Mouse (Mus musculus) neural tube, embryonic 15.5 days (tissue): ENCODE measurements around the gene Arl6ip1. TPM values are rescaled to one million over a fixed set of nuclear protein-coding genes. Genes with fewer than 3 reads are reported as not detected.
"Not testable (repeated sequence)": the region's sequence is repeated elsewhere in the genome, so short reads cannot be mapped to it uniquely, and the experiment has no call there.

Experiments used
- ATAC-seq: fragments of 200-750 bp; cut with Nextera tagmentation; 2 replicates; pipeline ENCODE4 v1.8.0; 2017; ENCODE audit warnings: mild to moderate bottlenecking, moderate TSS enrichment, moderate library complexity; ENCODE audit not compliant: low FRiP score
- H3K27ac ChIP-seq: fragments of 300-500 bp; sonication (generic); replicated peaks from 2 replicates; pipeline ENCODE4 v1.5.1; 2015; ENCODE audit warnings: mild to moderate bottlenecking, inconsistent platforms
- H3K27me3 ChIP-seq: fragments of 300-500 bp; sonication (generic); replicated peaks from 2 replicates; pipeline ENCODE4 v1.6.1; 2015; ENCODE audit warnings: inconsistent platforms
- H3K36me3 ChIP-seq: fragments of 300-500 bp; sonication (generic); 2 replicates; pipeline ENCODE4 v1.6.1; 2015; ENCODE audit warnings: inconsistent platforms
- H3K4me1 ChIP-seq: fragments of 300-500 bp; sonication (generic); 2 replicates; pipeline ENCODE4 v1.6.1; 2015; ENCODE audit warnings: inconsistent platforms
- H3K4me2 ChIP-seq: fragments of 300-500 bp; sonication (generic); 2 replicates; pipeline ENCODE4 v1.6.1; 2015; ENCODE audit warnings: inconsistent platforms, mild to moderate bottlenecking, moderate library complexity
- H3K4me3 ChIP-seq: fragments of 300-500 bp; sonication (generic); replicated peaks from 2 replicates; pipeline ENCODE4 v1.5.1; 2015; ENCODE audit warnings: mild to moderate bottlenecking, inconsistent platforms
- H3K9ac ChIP-seq: fragments of 300-500 bp; sonication (generic); replicated peaks from 2 replicates; pipeline ENCODE4 v1.6.1; 2015; ENCODE audit warnings: mild to moderate bottlenecking, inconsistent platforms
- H3K9me3 ChIP-seq: fragments of 300-500 bp; sonication (generic); replicated peaks from 2 replicates; pipeline ENCODE4 v1.6.1; 2016; ENCODE audit warnings: inconsistent platforms
- WGBS: fragments of 180-500 bp; shearing (Covaris S2); methylation state at CpG from one replicate; pipeline ENCODE4 v1.1.7; 2015; ENCODE audit warnings: mixed read lengths; 5-methylcytosine and 5-hydroxymethylcytosine counted together
- polyA plus RNA-seq: library from polyadenylated mRNA; unstranded; fragments of >200 nt; fragmentation: Nextera tagmentation; extraction: Ambion mirVana; gene quantifications from 2 replicates; pipeline ENCODE4 v1.2.1, GENCODE M21; 2015

The Arl6ip1 gene
- polyA plus RNA-seq = 500 and 542 TPM in 2 replicates

- H3K9ac ChIP-seq = peak within 1 kb of the TSS; percentile 82
- ATAC-seq = peak; percentile 98
- peak within 1 kb of the TSS; percentile 89 for H3K27ac ChIP-seq
- H3K27me3 ChIP-seq = no peaks in the 10 kb centered on the region
- under 1% methylated on average over 39 of the region's 39 CpGs for WGBS
- peaks cover 2% of the 10 kb centered on the region for H3K36me3 ChIP-seq
- H3K4me2 ChIP-seq = peak within 1 kb of the TSS; percentile 84
- peak within 1 kb of the TSS; percentile 91 for H3K4me3 ChIP-seq
- H3K4me1 ChIP-seq = peaks cover 34% of the 10 kb centered on the region
- no peaks in the 10 kb centered on the region for H3K9me3 ChIP-seq
These were observed at the start of gene Arl6ip1 for GRCm38 (mm10) chr7:118129430-118130041. Gene Arl6ip1 (minus strand): TSS chr7:118129662.

- Histone ChIP-seq H3K4me3 (no peak overlapping the region), H3K9ac (no peak overlapping the region), H3K9me3 (no peaks in the 10 kb centered on the region), H3K4me2 (no peak overlapping the region), H3K36me3 (peaks cover 51% of the 10 kb centered on the region), H3K27me3 (no peaks in the 10 kb centered on the region), H3K4me1 (no peaks in the 10 kb centered on the region), H3K27ac (no peak overlapping the region)
- whole genome bisulfite sequencing = 85% methylated on average over 1 of the region's 1 CpGs
- ATAC-seq = no peak
These were observed 46.4 kb upstream of the Arl6ip1 start for GRCm38 (mm10) chr7:118175821-118176355.

GRCm38 (mm10) chr7:118170125-118170524 lies 40.7 kb upstream of the Arl6ip1 start:
- ATAC-seq, H3K27me3 ChIP-seq, H3K9ac ChIP-seq, H3K27ac ChIP-seq, H3K4me3 ChIP-seq, H3K4me1 ChIP-seq, H3K9me3 ChIP-seq, H3K4me2 ChIP-seq: not testable (repeated sequence)
- 98% methylated on average over 2 of the region's 2 CpGs for WGBS
- peaks cover 68% of the 10 kb centered on the region for H3K36me3 ChIP-seq

GRCm38 (mm10) chr7:118163006-118163405 lies 33.5 kb upstream of the Arl6ip1 start:
- 69% methylated on average over 8 of the region's 8 CpGs for WGBS
- Histone ChIP-seq H3K4me1 (no peaks in the 10 kb centered on the region), H3K9ac (no peak overlapping the region), H3K27ac (no peak overlapping the region), H3K9me3 (no peaks in the 10 kb centered on the region), H3K4me3 (no peak overlapping the region), H3K36me3 (peaks cover 47% of the 10 kb centered on the region), H3K4me2 (no peak overlapping the region), H3K27me3 (no peaks in the 10 kb centered on the region)
- no peak for ATAC-seq

DNA sequence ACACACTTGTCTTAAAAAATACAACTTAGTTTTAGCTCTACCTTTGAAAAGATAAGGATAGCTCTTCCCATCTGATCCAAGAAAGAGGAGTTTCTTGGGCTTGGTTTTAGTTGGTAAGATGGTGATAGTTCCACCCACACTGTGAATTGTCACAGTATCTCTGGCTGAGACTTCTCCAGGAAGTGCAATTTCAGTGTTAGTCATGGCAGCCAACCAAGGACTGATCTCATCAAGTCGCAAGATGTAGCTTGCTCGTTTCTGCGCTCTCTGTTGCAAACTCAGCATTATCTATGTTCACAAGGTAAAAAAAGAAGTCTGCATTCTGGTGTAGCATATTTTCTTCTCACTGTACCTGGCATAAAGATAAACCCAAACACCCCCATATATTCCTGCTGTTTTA lies 30.7 kb upstream of the Arl6ip1 start:
- Histone ChIP-seq H3K27me3 (no peaks in the 10 kb centered on the region), H3K9ac (no peak overlapping the region), H3K36me3 (peaks cover 48% of the 10 kb centered on the region), H3K27ac (no peak overlapping the region), H3K4me3 (no peak overlapping the region), H3K4me2 (no peak overlapping the region), H3K4me1 (no peaks in the 10 kb centered on the region), H3K9me3 (no peaks in the 10 kb centered on the region)
- no peak for ATAC-seq
- WGBS = 96% methylated on average over 3 of the region's 3 CpGs

DNA sequence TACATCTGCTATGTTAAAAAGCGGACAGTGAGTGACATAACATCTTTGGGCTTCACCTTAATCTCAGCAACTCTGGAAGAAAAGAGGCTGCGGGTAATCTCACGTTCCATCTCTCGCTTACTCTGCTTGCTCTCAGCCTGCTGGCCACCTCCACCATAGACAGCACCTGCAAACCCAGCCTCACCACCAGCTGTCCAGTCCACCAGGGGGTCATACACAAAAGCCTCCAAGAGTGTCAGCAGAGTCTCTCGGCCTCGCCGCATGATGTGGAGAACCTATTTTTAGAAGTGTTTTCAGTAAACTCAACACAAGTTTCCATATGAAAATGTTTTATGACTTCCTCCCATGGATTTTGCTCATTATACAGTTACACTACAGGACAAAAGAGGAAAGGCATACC lies 27.0 kb upstream of the Arl6ip1 start:
- WGBS = 90% methylated on average over 7 of the region's 7 CpGs
- Histone ChIP-seq H3K27ac (no peak overlapping the region), H3K4me2 (no peak overlapping the region), H3K27me3 (no peaks in the 10 kb centered on the region), H3K36me3 (peaks cover 77% of the 10 kb centered on the region), H3K4me1 (no peaks in the 10 kb centered on the region), H3K9me3 (no peaks in the 10 kb centered on the region), H3K9ac (no peak overlapping the region), H3K4me3 (no peak overlapping the region)
- no peak for ATAC-seq

GRCm38 (mm10) chr7:118154150-118154549 lies 24.7 kb upstream of the Arl6ip1 start:
- peaks cover 75% of the 10 kb centered on the region for H3K36me3 ChIP-seq
- no peak overlapping the region for H3K9ac ChIP-seq
- H3K4me3 ChIP-seq = no peak overlapping the region
- ATAC-seq = no peak
- H3K27me3 ChIP-seq = no peaks in the 10 kb centered on the region
- H3K4me2 ChIP-seq = no peak overlapping the region
- whole genome bisulfite sequencing = 95% methylated on average over 6 of the region's 6 CpGs
- no peaks in the 10 kb centered on the region for H3K4me1 ChIP-seq
- H3K9me3 ChIP-seq = no peaks in the 10 kb centered on the region
- H3K27ac ChIP-seq = no peak overlapping the region

GRCm38 (mm10) chr7:118143602-118144001 lies 14.1 kb upstream of the Arl6ip1 start:
- H3K4me3 ChIP-seq = no peak overlapping the region
- ATAC-seq = no peak
- H3K4me1 ChIP-seq = no peaks in the 10 kb centered on the region
- peaks cover 73% of the 10 kb centered on the region for H3K36me3 ChIP-seq
- H3K27me3 ChIP-seq = no peaks in the 10 kb centered on the region
- H3K9ac ChIP-seq = no peak overlapping the region
- no peak overlapping the region for H3K4me2 ChIP-seq
- H3K9me3 ChIP-seq = no peaks in the 10 kb centered on the region
- no peak overlapping the region for H3K27ac ChIP-seq
- 87% methylated on average over 3 of the region's 3 CpGs for WGBS

- Histone ChIP-seq H3K4me1 (no peaks in the 10 kb centered on the region), H3K4me3 (no peak overlapping the region), H3K9me3 (no peaks in the 10 kb centered on the region), H3K4me2 (no peak overlapping the region), H3K36me3 (peaks cover 70% of the 10 kb centered on the region), H3K9ac (no peak overlapping the region), H3K27me3 (no peaks in the 10 kb centered on the region), H3K27ac (no peak overlapping the region)
- ATAC-seq = no peak
- WGBS = 96% methylated on average over 4 of the region's 4 CpGs
These were observed 13.7 kb upstream of the Arl6ip1 start for GRCm38 (mm10) chr7:118143123-118143522.

- Histone ChIP-seq H3K9ac (no peak overlapping the region), H3K9me3 (no peaks in the 10 kb centered on the region), H3K4me1 (no peaks in the 10 kb centered on the region), H3K27me3 (no peaks in the 10 kb centered on the region), H3K4me2 (no peak overlapping the region), H3K36me3 (peaks cover 76% of the 10 kb centered on the region), H3K27ac (no peak overlapping the region), H3K4me3 (no peak overlapping the region)
- ATAC-seq = no peak
- WGBS = 84% methylated on average over 7 of the region's 7 CpGs
These were observed 11.8 kb upstream of the Arl6ip1 start for GRCm38 (mm10) chr7:118141271-118141670.

DNA sequence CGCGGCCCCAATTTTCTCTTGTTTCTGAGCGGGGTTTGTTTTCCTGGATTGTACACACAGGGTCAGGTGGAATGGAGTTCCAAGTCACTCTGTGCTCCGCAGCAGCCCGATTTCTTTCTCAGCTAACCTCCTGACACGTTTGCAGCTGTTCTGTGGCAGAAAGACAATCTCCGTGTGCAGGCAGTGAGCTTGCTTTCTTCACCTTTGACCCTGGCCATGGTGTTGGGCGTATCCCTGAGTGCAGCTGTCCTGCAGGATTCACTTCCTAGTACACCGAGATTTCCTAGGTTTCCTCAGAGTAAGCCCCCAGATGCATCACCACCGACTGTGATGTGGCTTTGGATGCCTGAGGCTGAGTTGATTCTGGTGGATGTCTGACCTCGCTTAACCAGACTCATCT lies 5.7 kb upstream of the Arl6ip1 start:
- H3K4me3 ChIP-seq = no peak overlapping the region
- no peaks in the 10 kb centered on the region for H3K27me3 ChIP-seq
- WGBS = 78% methylated on average over 11 of the region's 11 CpGs
- no peak for ATAC-seq
- peaks cover 2% of the 10 kb centered on the region for H3K4me1 ChIP-seq
- H3K9me3 ChIP-seq = no peaks in the 10 kb centered on the region
- H3K27ac ChIP-seq = no peak overlapping the region
- H3K9ac ChIP-seq = no peak overlapping the region
- peaks cover 48% of the 10 kb centered on the region for H3K36me3 ChIP-seq
- H3K4me2 ChIP-seq = no peak overlapping the region

DNA sequence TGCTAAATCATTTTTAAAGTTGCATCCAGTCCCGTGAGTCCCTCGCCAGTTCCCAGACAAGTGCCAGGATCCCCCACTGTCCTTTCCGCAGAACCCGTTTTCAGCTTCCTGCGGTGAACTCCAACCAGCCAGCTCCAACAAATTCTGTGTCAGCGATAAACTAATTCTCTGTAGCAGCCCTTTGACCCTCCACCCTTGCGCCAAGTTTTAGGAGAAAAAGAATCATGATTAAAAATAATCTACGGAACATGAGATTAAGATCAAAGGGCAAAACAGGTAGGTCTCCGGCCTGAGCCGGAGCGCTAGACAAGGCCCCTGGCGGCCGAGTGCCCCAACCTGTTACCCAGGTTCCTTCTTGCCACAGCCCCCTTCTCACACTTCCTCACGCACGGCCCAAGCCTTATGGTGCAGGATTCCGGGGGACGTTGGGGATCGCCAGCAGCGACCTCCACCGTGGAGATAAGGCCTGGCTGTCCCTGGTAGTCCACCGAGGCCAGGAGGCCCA lies 485 bp downstream of the Arl6ip1 start:
- H3K4me1 ChIP-seq = peaks cover 34% of the 10 kb centered on the region
- peaks cover 6% of the 10 kb centered on the region for H3K36me3 ChIP-seq
- H3K4me3 ChIP-seq = peak overlapping the region; percentile 91
- no peaks in the 10 kb centered on the region for H3K9me3 ChIP-seq
- H3K9ac ChIP-seq = peak overlapping the region; percentile 82
- ATAC-seq = peak; percentile 80
- peak overlapping the region; percentile 88 for H3K27ac ChIP-seq
- H3K4me2 ChIP-seq = peak overlapping the region; percentile 84
- H3K27me3 ChIP-seq = no peaks in the 10 kb centered on the region
- WGBS = under 1% methylated on average over 21 of the region's 21 CpGs
